Mouse (Mus musculus): ENCODE data around the gene Clpsl2. TPM values are rescaled to one million over a fixed set of nuclear protein-coding genes. Genes with fewer than 3 reads are reported as not detected.
"Not testable (repeated sequence)": the region's sequence is repeated elsewhere in the genome, so short reads cannot be mapped to it uniquely, and the experiment has no call there.

Gene Clpsl2
- polyA plus RNA-seq, 1 experiment from 2014 or later: not detected

- Histone ChIP-seq H3K27me3 (replicated peaks) (peaks cover 26% of the 10 kb centered on the region), H3K4me1 (no peaks in the 10 kb centered on the region), H3K9ac (no peak overlapping the region), H3K36me3 (no peaks in the 10 kb centered on the region), H3K9me3 (replicated peaks) (peaks cover 4% of the 10 kb centered on the region), H3K4me3 (no peak overlapping the region), H3K27ac (no peak overlapping the region), H3K4me2 (no peak overlapping the region)
- ATAC-seq: no peak
- 36% methylated on average over 12 of the region's 12 CpGs for WGBS (ENCODE audit: insufficient replicate concordance)
Measured at GRCm38 (mm10) chr17:28537881-28538280, 11.3 kb upstream of the Clpsl2 start.

GRCm38 (mm10) chr17:28546925-28547324 lies 2.3 kb upstream of the Clpsl2 start:
- 42% methylated on average over 1 of the region's 1 CpGs for WGBS (ENCODE audit: insufficient replicate concordance)
- peaks cover under 1% of the 10 kb centered on the region for H3K9me3 ChIP-seq (replicated peaks)
- no peaks in the 10 kb centered on the region for H3K36me3 ChIP-seq
- H3K4me2 ChIP-seq: no peak overlapping the region
- no peak overlapping the region for H3K4me3 ChIP-seq
- no peak overlapping the region for H3K27ac ChIP-seq
- H3K9ac ChIP-seq: no peak overlapping the region
- no peak for ATAC-seq
- peaks cover 13% of the 10 kb centered on the region; the same call in 1 of the 2 replicates for H3K27me3 ChIP-seq (replicated peaks)
- no peaks in the 10 kb centered on the region for H3K4me1 ChIP-seq

- Histone ChIP-seq H3K36me3 (no peaks in the 10 kb centered on the region), H3K4me3 (no peak overlapping the region), H3K27me3 (replicated peaks) (peaks cover 13% of the 10 kb centered on the region; the same call in 1 of the 2 replicates), H3K4me2 (no peak overlapping the region), H3K9ac (no peak overlapping the region), H3K27ac (no peak overlapping the region), H3K9me3 (replicated peaks) (no peaks in the 10 kb centered on the region), H3K4me1 (no peaks in the 10 kb centered on the region)
- 52% methylated on average over 11 of the region's 11 CpGs for WGBS (ENCODE audit: insufficient replicate concordance)
- no peak for ATAC-seq
Measured at GRCm38 (mm10) chr17:28548550-28548949, 661 bp upstream of the Clpsl2 start.

- no peaks in the 10 kb centered on the region for H3K9me3 ChIP-seq (replicated peaks)
- no peak overlapping the region for H3K27ac ChIP-seq
- H3K4me3 ChIP-seq: no peak overlapping the region
- no peaks in the 10 kb centered on the region for H3K36me3 ChIP-seq
- peaks cover 17% of the 10 kb centered on the region; the same call in 1 of the 2 replicates for H3K27me3 ChIP-seq (replicated peaks)
- ATAC-seq: no peak
- H3K9ac ChIP-seq: no peak overlapping the region
- WGBS (ENCODE audit: insufficient replicate concordance): 14% methylated on average over 14 of the region's 14 CpGs
- peaks cover 13% of the 10 kb centered on the region for H3K4me1 ChIP-seq
- H3K4me2 ChIP-seq: no peak overlapping the region
Measured at GRCm38 (mm10) chr17:28553040-28553793, 4.0 kb downstream of the Clpsl2 start.

GRCm38 (mm10) chr17:28554021-28554420 lies 4.8 kb downstream of the Clpsl2 start:
- 76% methylated on average over 4 of the region's 4 CpGs for WGBS (ENCODE audit: insufficient replicate concordance)
- H3K36me3 ChIP-seq; ATAC-seq; H3K9ac ChIP-seq; H3K27ac ChIP-seq; H3K9me3 ChIP-seq (replicated peaks); H3K4me3 ChIP-seq; H3K4me2 ChIP-seq: not testable (repeated sequence)
- Histone ChIP-seq H3K27me3 (replicated peaks) (peaks cover 14% of the 10 kb centered on the region; the same call in 1 of the 2 replicates), H3K4me1 (peaks cover 13% of the 10 kb centered on the region)

GRCm38 (mm10) chr17:28556635-28557396 lies 7.6 kb downstream of the Clpsl2 start:
- H3K4me1 ChIP-seq: peaks cover 18% of the 10 kb centered on the region
- H3K4me2 ChIP-seq: no peak overlapping the region
- H3K9me3 ChIP-seq (replicated peaks): no peaks in the 10 kb centered on the region
- no peaks in the 10 kb centered on the region for H3K36me3 ChIP-seq
- H3K27ac ChIP-seq: no peak overlapping the region
- WGBS (ENCODE audit: insufficient replicate concordance): 30% methylated on average over 6 of the region's 6 CpGs
- H3K9ac ChIP-seq: no peak overlapping the region
- H3K4me3 ChIP-seq: no peak overlapping the region
- peak; percentile 33; the same call in 1 of the 2 replicates for ATAC-seq
- peaks cover 9% of the 10 kb centered on the region; the same call in 1 of the 2 replicates for H3K27me3 ChIP-seq (replicated peaks)

- H3K36me3 ChIP-seq: no peaks in the 10 kb centered on the region
- 58% methylated on average over 6 of the region's 6 CpGs for WGBS (ENCODE audit: insufficient replicate concordance)
- peaks cover 18% of the 10 kb centered on the region for H3K4me1 ChIP-seq
- ATAC-seq: no peak
- no peaks in the 10 kb centered on the region for H3K9me3 ChIP-seq (replicated peaks)
- no peak overlapping the region for H3K27ac ChIP-seq
- H3K9ac ChIP-seq: no peak overlapping the region
- H3K4me3 ChIP-seq: no peak overlapping the region
- no peak overlapping the region for H3K4me2 ChIP-seq
- H3K27me3 ChIP-seq (replicated peaks): peaks cover 9% of the 10 kb centered on the region; the same call in 1 of the 2 replicates
Measured at GRCm38 (mm10) chr17:28557772-28558171, 8.6 kb downstream of the Clpsl2 start.

GRCm38 (mm10) chr17:28560598-28560997 lies 11.4 kb downstream of the Clpsl2 start, which contains the start of gene Clps:
Clps (minus strand) TSS chr17:28560766.
- no peak within 1 kb of the TSS for H3K9ac ChIP-seq
- no peak for ATAC-seq
- no peak within 1 kb of the TSS for H3K27ac ChIP-seq
- WGBS (ENCODE audit: insufficient replicate concordance): 58% methylated on average over 4 of the region's 4 CpGs
- no peaks in the 10 kb centered on the region for H3K36me3 ChIP-seq
- H3K9me3 ChIP-seq (replicated peaks): no peaks in the 10 kb centered on the region
- no peak within 1 kb of the TSS for H3K4me2 ChIP-seq
- peaks cover 18% of the 10 kb centered on the region for H3K4me1 ChIP-seq
- H3K27me3 ChIP-seq (replicated peaks): peaks cover 9% of the 10 kb centered on the region; the same call in 1 of the 2 replicates
- H3K4me3 ChIP-seq: no peak within 1 kb of the TSS

GRCm38 (mm10) chr17:28561613-28562012 lies 12.4 kb downstream of the Clpsl2 start:
- WGBS (ENCODE audit: insufficient replicate concordance): 47% methylated on average over 7 of the region's 7 CpGs
- Histone ChIP-seq H3K27me3 (replicated peaks) (peaks cover 9% of the 10 kb centered on the region; the same call in 1 of the 2 replicates), H3K4me2 (no peak overlapping the region), H3K36me3 (no peaks in the 10 kb centered on the region), H3K9me3 (replicated peaks) (no peaks in the 10 kb centered on the region), H3K4me3 (no peak overlapping the region), H3K4me1 (peaks cover 10% of the 10 kb centered on the region), H3K27ac (no peak overlapping the region), H3K9ac (no peak overlapping the region)
- no peak for ATAC-seq

- Histone ChIP-seq H3K36me3 (no peaks in the 10 kb centered on the region), H3K27me3 (replicated peaks) (0 out of 2 replicates have a peak, but pooled peaks cover 5% of the 10 kb centered on the region), H3K4me3 (no peak overlapping the region), H3K4me1 (peaks cover 5% of the 10 kb centered on the region; the same call in 1 of the 2 replicates), H3K27ac (no peak overlapping the region), H3K9me3 (replicated peaks) (no peaks in the 10 kb centered on the region), H3K9ac (no peak overlapping the region), H3K4me2 (no peak overlapping the region)
- no peak for ATAC-seq
Measured at GRCm38 (mm10) chr17:28565181-28565580, 16.0 kb downstream of the Clpsl2 start.

GRCm38 (mm10) chr17:28567541-28567940 lies 18.3 kb downstream of the Clpsl2 start:
- Histone ChIP-seq H3K27ac (no peak overlapping the region), H3K9me3 (replicated peaks) (no peaks in the 10 kb centered on the region), H3K4me2 (no peak overlapping the region), H3K9ac (no peak overlapping the region), H3K4me3 (no peak overlapping the region), H3K27me3 (replicated peaks) (no peaks in the 10 kb centered on the region), H3K36me3 (no peaks in the 10 kb centered on the region), H3K4me1 (no peaks in the 10 kb centered on the region)
- 46% methylated on average over 3 of the region's 3 CpGs for WGBS (ENCODE audit: insufficient replicate concordance)
- ATAC-seq: no peak

- no peak for ATAC-seq
- H3K27ac ChIP-seq: no peak overlapping the region
- no peaks in the 10 kb centered on the region for H3K9me3 ChIP-seq (replicated peaks)
- 62% methylated on average over 3 of the region's 3 CpGs for WGBS (ENCODE audit: insufficient replicate concordance)
- H3K4me2 ChIP-seq: no peak overlapping the region
- no peak overlapping the region for H3K4me3 ChIP-seq
- peaks cover 7% of the 10 kb centered on the region for H3K4me1 ChIP-seq
- H3K9ac ChIP-seq: no peak overlapping the region
- no peaks in the 10 kb centered on the region for H3K36me3 ChIP-seq
- peaks cover 22% of the 10 kb centered on the region for H3K27me3 ChIP-seq (replicated peaks)
Measured at GRCm38 (mm10) chr17:28571868-28572267, 22.7 kb downstream of the Clpsl2 start.

Measured in liver, embryonic 12.5 days (tissue).